Mouse (Mus musculus) telencephalon, adult 2 months (tissue): Measurements from ENCODE around the gene Cdh13.

ENCODE experiments used
- DNase-seq: peaks from one replicate; pipeline ENCODE4 v3.0.0-alpha.2; 2011; ENCODE audit warnings: low read depth, low spot score

The Cdh13 gene

GRCm38 (mm10) chr8:118296477-118296876 is 12.9 kb downstream of the Cdh13 start:
- DNase-seq, result no peak

- no peak for DNase-seq
Measured at GRCm38 (mm10) chr8:118306957-118307356, 23.4 kb downstream of the Cdh13 start.

DNA sequence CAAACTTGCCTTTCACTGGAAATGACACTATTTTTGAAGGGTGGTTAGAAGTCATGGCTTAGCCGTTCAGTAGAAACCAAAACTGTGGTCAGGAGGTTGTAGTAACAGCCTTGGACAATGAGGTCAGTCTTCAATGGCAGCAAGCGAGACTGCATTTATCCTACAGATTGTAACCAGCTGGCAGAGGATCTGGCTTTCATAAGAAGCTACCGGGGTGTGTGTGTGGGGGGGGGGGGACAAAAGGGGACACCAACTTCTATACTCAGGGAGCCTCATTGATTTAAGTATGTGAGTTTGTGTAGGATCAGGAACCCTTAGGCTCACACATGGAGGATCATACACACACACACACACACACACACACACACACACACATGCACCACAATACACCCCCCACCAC is 25.6 kb downstream of the Cdh13 start:
- no peak for DNase-seq

- no peak for DNase-seq
Measured at GRCm38 (mm10) chr8:118313426-118314187, 30.1 kb downstream of the Cdh13 start.

- DNase-seq, result no peak
Measured at GRCm38 (mm10) chr8:118314188-118314563, 30.6 kb downstream of the Cdh13 start.

DNA sequence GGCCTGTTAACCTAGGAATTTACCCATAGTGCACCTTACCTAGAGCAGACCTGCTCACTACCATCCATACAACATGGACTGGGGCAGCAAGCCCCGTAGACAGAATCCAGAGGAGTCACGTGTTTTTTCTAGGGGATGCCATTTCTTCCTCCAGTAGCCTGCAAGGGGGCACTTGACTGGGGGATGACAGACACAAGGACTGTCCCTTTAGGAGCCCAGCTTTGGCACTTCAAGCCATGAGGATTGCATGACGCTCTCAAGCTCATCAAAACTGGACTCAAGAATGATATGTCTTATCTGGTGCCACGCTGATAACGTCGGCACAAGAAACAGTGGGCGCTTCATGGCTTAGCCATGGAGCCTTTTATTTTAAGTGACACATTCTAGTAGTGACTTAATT is 31.4 kb downstream of the Cdh13 start:
- no peak for DNase-seq

GRCm38 (mm10) chr8:118316440-118316839 is 32.9 kb downstream of the Cdh13 start:
- no peak for DNase-seq

DNA sequence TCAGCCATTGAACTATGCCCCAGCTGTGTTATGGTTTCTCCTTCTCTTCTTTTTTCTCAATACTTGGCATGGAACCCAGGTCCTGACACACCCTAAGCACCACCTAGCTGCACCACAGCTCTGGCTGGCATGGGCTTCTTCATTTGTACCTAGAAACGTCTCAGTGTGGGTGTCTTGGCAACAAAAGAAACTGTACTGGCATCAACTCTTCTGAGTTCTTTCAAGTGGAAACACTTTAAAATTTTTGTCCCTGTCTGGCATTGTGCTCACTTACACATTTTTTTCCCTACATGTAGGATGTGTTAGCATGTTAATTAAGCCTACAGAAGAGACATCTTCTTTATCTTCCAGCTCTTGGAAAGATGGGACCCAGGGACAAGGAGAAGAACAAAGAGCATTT is 37.0 kb downstream of the Cdh13 start:
- DNase-seq, result peak; percentile 74

- no peak for DNase-seq
Measured at GRCm38 (mm10) chr8:118323421-118323820, 39.9 kb downstream of the Cdh13 start.

DNA sequence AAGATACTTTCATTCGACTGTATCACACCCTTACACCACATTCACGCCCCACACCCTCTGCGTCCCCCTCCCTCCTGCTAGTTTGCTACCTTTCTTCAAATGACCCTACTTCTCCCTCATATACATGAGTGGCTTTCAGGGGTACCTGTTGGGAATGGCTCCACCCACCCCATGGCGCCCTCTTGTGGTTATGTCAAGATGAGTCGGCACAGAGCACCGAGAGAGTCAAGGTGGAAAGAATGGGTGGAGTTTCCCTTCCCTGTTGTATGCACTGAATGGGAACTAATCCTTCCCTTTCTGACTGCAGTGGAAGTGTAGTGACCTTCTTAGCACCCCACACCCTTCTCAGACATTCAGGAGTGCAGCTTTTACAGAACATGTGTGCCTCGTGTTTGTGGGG is 51.4 kb downstream of the Cdh13 start:
- DNase-seq, result no peak

DNA sequence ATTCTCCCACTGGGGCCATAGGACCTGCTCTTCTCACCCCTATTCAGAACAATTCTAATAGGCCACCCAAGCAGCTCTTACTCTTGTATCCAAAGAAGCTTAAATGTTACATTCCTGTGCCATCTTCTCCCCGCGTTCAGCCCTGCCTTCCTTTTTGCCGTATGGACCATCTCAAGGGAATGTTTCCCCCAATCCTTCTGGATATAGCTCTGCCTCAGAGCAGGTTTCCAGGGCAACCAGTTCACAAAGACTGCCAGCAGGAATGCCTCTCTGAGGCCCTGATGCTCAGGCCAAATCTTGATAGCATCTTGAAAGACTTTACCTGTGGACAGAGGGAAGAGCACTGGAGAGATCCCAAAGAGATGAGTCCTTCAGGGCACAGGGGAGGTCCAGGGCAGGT is 56.2 kb downstream of the Cdh13 start:
- no peak for DNase-seq

DNA sequence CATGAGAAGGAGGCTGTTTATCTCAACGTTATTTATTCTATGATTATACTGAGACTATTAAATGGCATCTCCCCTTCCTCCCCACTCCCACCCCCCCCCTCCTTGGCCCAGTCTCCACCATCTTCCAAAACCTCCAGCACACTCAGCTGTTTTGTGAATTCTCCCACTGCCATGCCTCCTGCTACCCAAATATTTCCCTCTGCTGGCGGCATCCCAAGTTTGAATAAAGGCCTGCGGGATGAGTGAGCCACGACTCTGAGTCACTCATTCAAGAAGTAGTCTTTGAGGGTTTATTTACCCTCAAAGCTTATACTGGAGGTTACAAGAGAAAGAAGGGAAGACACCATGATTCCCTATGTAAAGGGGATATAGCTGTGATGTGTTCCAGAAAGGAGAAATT is 59.7 kb downstream of the Cdh13 start:
- DNase-seq, result no peak

DNA sequence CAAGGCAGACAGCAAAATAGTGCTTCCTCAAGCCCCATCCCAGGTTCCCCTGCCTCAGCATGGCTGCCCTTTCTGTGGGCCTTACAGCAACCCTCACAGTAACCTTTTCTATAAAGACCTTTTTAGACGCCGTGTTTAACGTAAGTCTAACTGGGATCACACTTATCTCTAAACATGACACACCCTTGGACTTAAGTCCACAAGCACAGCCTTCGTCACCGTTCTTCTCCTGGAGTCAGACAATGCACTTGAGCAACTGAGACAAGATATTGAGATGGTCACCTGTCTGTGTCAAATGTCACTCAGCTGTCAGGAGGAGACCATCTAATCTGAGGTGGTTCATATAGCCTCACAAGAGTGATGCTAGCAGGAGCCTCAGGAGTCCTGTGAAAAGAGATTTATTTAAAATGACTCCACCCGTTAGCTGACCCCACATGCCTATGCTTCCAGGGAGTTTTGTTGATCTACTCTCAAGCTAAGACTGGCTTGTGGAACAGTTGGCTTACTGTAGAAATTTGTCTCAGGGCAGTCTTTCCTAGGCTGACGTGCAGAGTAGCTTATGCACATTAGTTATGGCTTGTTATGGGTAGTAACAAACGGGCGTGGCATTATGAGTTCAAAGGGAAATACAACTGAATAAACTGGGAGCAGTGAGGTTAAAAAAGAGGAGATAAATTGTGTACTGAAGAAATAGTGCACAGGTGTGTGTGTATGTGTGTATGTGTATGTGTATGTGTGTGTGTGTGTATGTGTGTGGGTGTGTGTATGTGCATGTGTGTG is 65.4 kb downstream of the Cdh13 start:
- DNase-seq, result no peak

- no peak for DNase-seq
Measured at GRCm38 (mm10) chr8:118350136-118350535, 66.6 kb downstream of the Cdh13 start.

GRCm38 (mm10) chr8:118353022-118353421 is 69.5 kb downstream of the Cdh13 start:
- no peak for DNase-seq

- no peak for DNase-seq
Measured at GRCm38 (mm10) chr8:118357067-118357466, 73.5 kb downstream of the Cdh13 start.

DNA sequence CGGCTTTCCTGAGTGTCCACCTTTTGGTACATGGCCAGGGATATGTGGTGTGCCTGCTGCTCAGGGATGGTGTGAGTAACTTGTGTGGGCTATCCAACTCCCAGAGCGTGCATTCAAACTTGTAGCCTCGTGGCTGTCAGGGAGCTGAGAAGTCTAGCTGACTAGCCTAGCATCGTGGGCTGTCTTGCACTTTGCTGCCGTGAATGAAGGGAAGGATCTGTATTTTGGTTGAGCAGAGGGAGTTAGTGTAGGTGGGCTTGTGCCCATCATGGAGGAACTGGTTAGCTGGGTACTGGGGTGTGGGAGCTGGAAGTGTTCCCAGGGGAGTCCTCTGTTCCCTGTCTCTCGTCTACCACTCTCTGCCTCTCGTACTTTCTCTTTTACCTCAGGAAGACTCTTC is 74.1 kb downstream of the Cdh13 start:
- peak; percentile 54 for DNase-seq

DNA sequence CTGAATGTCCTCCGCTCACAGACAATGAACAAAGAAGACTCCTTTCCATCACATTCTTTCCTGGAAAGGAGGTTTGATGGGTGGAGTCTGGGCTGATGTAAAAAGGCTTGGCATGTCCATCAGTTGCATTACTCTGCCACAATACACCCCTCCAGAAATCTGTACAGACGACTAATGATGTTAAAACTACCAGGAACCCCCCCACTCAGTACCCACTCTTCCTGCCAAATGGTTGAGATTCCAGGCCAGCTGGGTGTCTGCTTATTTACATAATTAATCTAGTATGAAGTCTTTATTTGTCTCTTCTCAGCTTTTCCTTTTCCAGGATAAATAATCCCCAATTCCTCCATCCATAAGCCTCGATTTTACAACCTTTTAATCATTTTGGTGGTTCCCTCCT is 80.2 kb downstream of the Cdh13 start:
- DNase-seq, result no peak

- no peak for DNase-seq
Measured at GRCm38 (mm10) chr8:118373092-118373491, 89.6 kb downstream of the Cdh13 start.

DNA sequence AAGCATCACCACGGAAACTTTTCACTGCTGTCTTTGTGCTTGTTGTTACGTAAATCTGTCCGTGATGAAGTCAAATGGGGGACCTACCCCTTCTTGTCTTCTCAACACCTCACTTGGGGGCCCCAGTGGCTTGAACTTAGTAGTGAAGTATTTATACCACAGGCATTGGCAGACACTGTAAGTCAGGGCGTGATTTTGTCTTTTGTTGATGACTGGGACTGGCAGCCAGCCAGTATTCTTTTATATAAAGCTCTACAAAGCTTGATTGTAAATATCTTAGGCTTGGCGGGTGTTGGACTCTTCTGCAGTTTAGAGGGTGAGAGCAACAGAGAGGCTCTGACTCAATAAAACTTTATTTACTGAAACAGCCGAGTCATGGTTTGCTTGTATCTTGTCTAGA is 91.2 kb downstream of the Cdh13 start:
- peak; percentile 36 for DNase-seq

- DNase-seq, result no peak
Measured at GRCm38 (mm10) chr8:118376791-118377190, 93.3 kb downstream of the Cdh13 start.

DNA sequence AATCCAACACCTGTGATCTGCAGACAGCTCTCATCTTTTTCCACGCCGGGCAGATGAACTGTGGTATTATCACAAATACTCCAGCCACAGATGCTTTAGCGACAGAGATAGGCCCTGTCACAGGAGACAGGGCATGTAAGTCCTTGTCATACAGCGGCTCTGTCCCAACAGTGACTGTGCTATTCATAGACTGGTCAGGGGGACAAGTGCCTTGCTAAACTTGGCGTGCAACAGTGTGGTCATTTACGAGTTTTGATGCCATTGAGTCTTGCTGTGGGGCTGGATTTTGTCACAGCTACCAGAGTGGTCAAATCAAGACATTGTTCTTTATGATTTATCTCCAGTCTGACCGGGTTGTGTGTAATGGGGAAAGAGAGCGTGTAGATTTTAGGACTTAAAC is 95.5 kb downstream of the Cdh13 start:
- no peak for DNase-seq

DNA sequence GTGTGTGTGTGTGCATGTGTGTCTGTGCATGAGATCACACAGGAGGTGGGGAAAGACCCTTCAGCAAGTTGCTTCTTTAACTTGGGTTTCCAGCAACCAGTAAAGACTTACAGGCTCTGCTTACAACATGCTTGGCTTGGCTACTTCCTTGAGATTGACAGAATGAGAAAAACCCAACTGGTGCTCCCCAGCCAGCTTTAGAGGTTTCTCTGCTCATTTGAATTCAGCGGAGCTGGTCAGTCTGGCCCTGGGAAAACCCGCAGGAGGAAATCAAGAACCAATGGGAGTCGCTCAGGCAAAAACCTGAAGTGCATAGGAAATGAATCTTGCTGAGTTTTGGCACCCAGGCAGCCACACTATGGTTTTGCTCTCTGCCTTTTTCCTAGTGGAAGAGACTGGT is 96.1 kb downstream of the Cdh13 start:
- no peak for DNase-seq
